Mouse (Mus musculus) forebrain, embryonic 14.5 days (tissue): ENCODE results near the gene Olfr1185-ps1. TPM values are rescaled to one million over a fixed set of nuclear protein-coding genes. Genes with fewer than 3 reads are reported as not detected.
"Not testable (repeated sequence)": the region's sequence is repeated elsewhere in the genome, so short reads cannot be mapped to it uniquely, and the experiment has no call there.

Experiments used
- ATAC-seq: fragments of 200-750 bp; cut with Nextera tagmentation; 2 replicates; pipeline ENCODE4 v1.8.0; 2017; ENCODE audit warnings: mild to moderate bottlenecking, moderate library complexity
- DNase-seq: peaks from one replicate; pipeline ENCODE4 v3.0.0-alpha.2; 2015; ENCODE audit warnings: low spot score
- H3K27ac ChIP-seq: fragments of 300-500 bp; sonication (generic); 2 replicates; pipeline ENCODE4 v1.5.1; 2014; ENCODE audit warnings: low read depth, mild to moderate bottlenecking, control low read depth, low read length, moderate library complexity
- H3K27me3 ChIP-seq: fragments of 300-500 bp; sonication (generic); replicated peaks from 2 replicates; pipeline ENCODE4 v1.6.1; 2014; ENCODE audit warnings: low read length, control low read depth, mixed read lengths; ENCODE audit not compliant: control insufficient read depth, insufficient read depth
- H3K36me3 ChIP-seq: fragments of 300-500 bp; sonication (generic); 2 replicates; pipeline ENCODE4 v1.6.1; 2014; ENCODE audit warnings: low read length, control low read depth; ENCODE audit not compliant: control insufficient read depth, insufficient read depth
- H3K4me1 ChIP-seq: fragments of 300-500 bp; sonication (generic); 2 replicates; pipeline ENCODE4 v1.6.1; 2014; ENCODE audit warnings: antibody characterized with exemption, low read length, control low read depth; ENCODE audit not compliant: control insufficient read depth, insufficient read depth
- H3K4me2 ChIP-seq: fragments of 300-500 bp; sonication (generic); 2 replicates; pipeline ENCODE4 v1.6.1; 2014; ENCODE audit warnings: mild to moderate bottlenecking, control low read depth, low read length
- H3K4me3 ChIP-seq: fragments of 300-500 bp; sonication (generic); 2 replicates; pipeline ENCODE4 v1.5.1; 2014; ENCODE audit warnings: low read depth, low read length, control low read depth
- H3K9ac ChIP-seq: fragments of 300-500 bp; sonication (generic); 2 replicates; pipeline ENCODE4 v1.6.1; 2014; ENCODE audit warnings: mild to moderate bottlenecking, low read length, control low read depth, moderate library complexity
- H3K9me3 ChIP-seq: fragments of 300-500 bp; sonication (generic); replicated peaks from 2 replicates; pipeline ENCODE4 v1.6.1; 2016; ENCODE audit warnings: low read length, control low read depth, mixed read lengths; ENCODE audit not compliant: control insufficient read depth
- WGBS: fragments of 180-500 bp; shearing (Covaris S2); extraction: QIAGEN DNeasy Blood & Tissue Kit; methylation state at CpG from one replicate; pipeline ENCODE4 v1.1.7; 2014; 5-methylcytosine and 5-hydroxymethylcytosine counted together
- polyA plus RNA-seq: library from polyadenylated mRNA; unstranded; fragments of >200 nt; fragmentation: Nextera tagmentation; extraction: Ambion mirVana; gene quantifications from 2 replicates; pipeline ENCODE4 v1.2.1, GENCODE M21; 2014

Gene Olfr1185-ps1
- polyA plus RNA-seq = not detected in 2 replicates

- Histone ChIP-seq H3K36me3 (no peaks in the 10 kb centered on the region), H3K4me3 (no peak within 1 kb of the TSS), H3K27ac (no peak within 1 kb of the TSS), H3K4me1 (no peaks in the 10 kb centered on the region), H3K27me3 (no peaks in the 10 kb centered on the region), H3K9me3 (no peaks in the 10 kb centered on the region), H3K9ac (no peak within 1 kb of the TSS), H3K4me2 (no peak within 1 kb of the TSS)
- ATAC-seq (no peak), DNase-seq (no peak)
- whole genome bisulfite sequencing = 75% methylated on average over 2 of the region's 2 CpGs
Observed at GRCm38 (mm10) chr2:88493020-88493419, at the start of gene Olfr1185-ps1. TSS of gene Olfr1185-ps1 (plus strand) at chr2:88493320.

- H3K9me3 ChIP-seq = no peaks in the 10 kb centered on the region
- no peak within 1 kb of the TSS for H3K9ac ChIP-seq
- H3K4me3 ChIP-seq = no peak within 1 kb of the TSS
- no peaks in the 10 kb centered on the region for H3K36me3 ChIP-seq
- ATAC-seq (no peak), DNase-seq (no peak)
- H3K4me2 ChIP-seq = no peak within 1 kb of the TSS
- no peak within 1 kb of the TSS for H3K27ac ChIP-seq
- WGBS = 100% methylated on average over 1 of the region's 1 CpGs
- no peaks in the 10 kb centered on the region for H3K4me1 ChIP-seq
- H3K27me3 ChIP-seq = no peaks in the 10 kb centered on the region
Observed at GRCm38 (mm10) chr2:88449031-88449430, 44.1 kb upstream of the Olfr1185-ps1 start, which contains the start of gene Gm13757. TSS of gene Gm13757 (minus strand) at chr2:88449131.

GRCm38 (mm10) chr2:88454567-88454966 lies 38.6 kb upstream of the Olfr1185-ps1 start, which contains the start of gene Olfr1183:
TSS of gene Olfr1183 (plus strand) at chr2:88454867.
- DNase-seq, H3K36me3 ChIP-seq, ATAC-seq, H3K9ac ChIP-seq, H3K4me2 ChIP-seq, H3K27ac ChIP-seq, H3K27me3 ChIP-seq, H3K9me3 ChIP-seq, H3K4me1 ChIP-seq, H3K4me3 ChIP-seq: not testable (repeated sequence)
- 89% methylated on average over 1 of the region's 1 CpGs for WGBS

GRCm38 (mm10) chr2:88483298-88483697 lies 9.8 kb upstream of the Olfr1185-ps1 start, which contains the start of gene Olfr1184:
TSS of gene Olfr1184 (plus strand) at chr2:88483598.
- WGBS = 93% methylated on average over 2 of the region's 2 CpGs
- no peak within 1 kb of the TSS for H3K4me2 ChIP-seq
- H3K4me1 ChIP-seq = no peaks in the 10 kb centered on the region
- no peak within 1 kb of the TSS for H3K4me3 ChIP-seq
- ATAC-seq (no peak), DNase-seq (no peak)
- H3K27me3 ChIP-seq = no peaks in the 10 kb centered on the region
- H3K9me3 ChIP-seq = no peaks in the 10 kb centered on the region
- no peak within 1 kb of the TSS for H3K9ac ChIP-seq
- H3K36me3 ChIP-seq = no peaks in the 10 kb centered on the region
- H3K27ac ChIP-seq = no peak within 1 kb of the TSS

GRCm38 (mm10) chr2:88518251-88518650 lies 25.1 kb downstream of the Olfr1185-ps1 start, which contains the start of gene Olfr1186:
TSS of gene Olfr1186 (plus strand) at chr2:88518551.
- H3K9me3 ChIP-seq = no peaks in the 10 kb centered on the region

GRCm38 (mm10) chr2:88525720-88526119 lies 32.6 kb downstream of the Olfr1185-ps1 start:
- 77% methylated on average over 3 of the region's 3 CpGs for WGBS
- H3K27ac ChIP-seq = no peak overlapping the region
- no peaks in the 10 kb centered on the region for H3K4me1 ChIP-seq
- no peaks in the 10 kb centered on the region for H3K36me3 ChIP-seq
- ATAC-seq (no peak), DNase-seq (no peak)
- no peaks in the 10 kb centered on the region for H3K27me3 ChIP-seq
- H3K9me3 ChIP-seq = no peaks in the 10 kb centered on the region
- H3K4me3 ChIP-seq = no peak overlapping the region
- no peak overlapping the region for H3K9ac ChIP-seq
- H3K4me2 ChIP-seq = no peak overlapping the region

More at GRCm38 (mm10) chr2:88518251-88518650, 25.1 kb downstream of the Olfr1185-ps1 start, which contains the start of gene Olfr1186:
- Histone ChIP-seq H3K36me3 (no peaks in the 10 kb centered on the region), H3K4me1 (no peaks in the 10 kb centered on the region), H3K27me3 (no peaks in the 10 kb centered on the region), H3K4me3 (no peak within 1 kb of the TSS), H3K27ac (no peak within 1 kb of the TSS), H3K9ac (no peak within 1 kb of the TSS), H3K4me2 (no peak within 1 kb of the TSS)
- DNase-seq (no peak), ATAC-seq (no peak)
- WGBS = 86% methylated on average over 2 of the region's 2 CpGs

Other genes starting within 250 kb of the Olfr1185-ps1 start
- not detected in 2 replicates for gene Olfr1173, start 213.4 kb upstream of the Olfr1185-ps1 start, polyA plus RNA-seq
- not detected in 2 replicates for gene Olfr1174-ps, start 178.2 kb upstream of the Olfr1185-ps1 start, polyA plus RNA-seq
- gene Olfr1175-ps, start 166.1 kb upstream of the Olfr1185-ps1 start, polyA plus RNA-seq = not detected in 2 replicates
- gene Olfr1176, start 156.6 kb upstream of the Olfr1185-ps1 start, polyA plus RNA-seq = not detected in 2 replicates
- gene Olfr1177-ps, start 146.8 kb upstream of the Olfr1185-ps1 start, polyA plus RNA-seq = not detected in 2 replicates
- gene Olfr1178, start 106.3 kb upstream of the Olfr1185-ps1 start, polyA plus RNA-seq = not detected in 2 replicates
- gene Olfr1179, start 86.9 kb upstream of the Olfr1185-ps1 start, polyA plus RNA-seq = not detected in 2 replicates
- not detected in 2 replicates for gene Olfr1180, start 74.2 kb upstream of the Olfr1185-ps1 start, polyA plus RNA-seq
- gene Olfr1181, start 67.1 kb upstream of the Olfr1185-ps1 start, polyA plus RNA-seq = not detected in 2 replicates
- not detected in 2 replicates for gene Gm13757, start 44.2 kb upstream of the Olfr1185-ps1 start, polyA plus RNA-seq
- not detected in 2 replicates for gene Olfr1183, start 38.5 kb upstream of the Olfr1185-ps1 start, polyA plus RNA-seq
- gene Olfr1184, start 9.7 kb upstream of the Olfr1185-ps1 start, polyA plus RNA-seq = not detected in 2 replicates
- not detected in 2 replicates for gene Olfr1186, start 25.2 kb downstream of the Olfr1185-ps1 start, polyA plus RNA-seq
- not detected in 2 replicates for gene Olfr1188, start 63.6 kb downstream of the Olfr1185-ps1 start, polyA plus RNA-seq
- gene Olfr1189, start 93.1 kb downstream of the Olfr1185-ps1 start, polyA plus RNA-seq = not detected in 2 replicates
- gene Olfr1191-ps1, start 147.2 kb downstream of the Olfr1185-ps1 start, polyA plus RNA-seq = not detected in 2 replicates
- not detected in 2 replicates for gene Olfr1192-ps1, start 155.2 kb downstream of the Olfr1185-ps1 start, polyA plus RNA-seq
- gene Olfr1193, start 182.3 kb downstream of the Olfr1185-ps1 start, polyA plus RNA-seq = not detected in 2 replicates
- not detected in 2 replicates for gene Olfr1195, start 195.9 kb downstream of the Olfr1185-ps1 start, polyA plus RNA-seq
- gene Olfr1196, start 211.3 kb downstream of the Olfr1185-ps1 start, polyA plus RNA-seq = not detected in 2 replicates
- not detected in 2 replicates for gene Olfr1197, start 239.0 kb downstream of the Olfr1185-ps1 start, polyA plus RNA-seq